Mouse (Mus musculus): Measurements from ENCODE around the gene Scgb1c1. TPM values are rescaled to one million over a fixed set of nuclear protein-coding genes. Genes with fewer than 3 reads are reported as not detected.
"Not testable (repeated sequence)": the region's sequence is repeated elsewhere in the genome, so short reads cannot be mapped to it uniquely, and the experiment has no call there.

Scgb1c1 gene
- polyA plus RNA-seq, 1 experiment from 2014 or later = not detected

DNA sequence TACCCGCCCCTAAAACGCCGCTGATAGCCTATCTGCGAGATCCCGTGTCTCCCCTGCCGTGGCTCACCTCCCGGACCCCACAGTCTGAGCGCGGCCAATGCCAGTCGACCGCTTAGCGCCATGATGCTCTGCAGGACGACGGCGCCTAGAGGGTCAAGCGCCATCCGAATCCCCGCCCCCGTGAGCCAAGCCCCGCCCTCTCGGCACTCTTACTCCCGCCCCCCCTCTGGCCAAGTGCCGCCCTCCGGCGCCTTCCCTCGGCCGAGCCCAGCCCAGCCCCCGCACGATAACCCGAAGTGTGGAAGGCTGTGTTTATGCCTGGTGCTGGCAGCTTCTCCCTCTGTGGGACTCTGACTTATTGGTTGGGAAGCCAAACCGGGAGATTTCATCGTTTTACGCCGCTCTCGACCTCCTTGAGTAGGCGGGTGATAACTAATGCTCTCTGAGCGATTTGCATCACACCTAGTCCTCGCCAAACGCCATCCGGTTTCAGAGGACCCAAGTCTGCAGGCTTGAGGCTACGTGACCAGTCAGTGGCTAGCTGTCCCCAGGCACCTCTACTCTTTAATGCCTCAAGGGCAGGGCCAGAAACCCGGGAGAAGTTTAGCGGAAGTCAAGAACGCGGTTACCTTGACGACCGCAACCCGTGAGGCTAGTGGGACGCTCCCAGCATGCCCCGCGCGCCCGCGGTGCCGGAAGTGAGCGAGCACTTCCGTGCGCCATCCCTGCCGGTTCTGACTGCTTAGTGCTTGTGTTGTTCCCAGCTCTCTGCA is 36.5 kb downstream of the Scgb1c1 start, which contains the start of the genes Psmd13 and Sirt3:
Gene Psmd13 (plus strand): TSS at position 273 of the 773 bp plus-strand sequence.
Gene Sirt3 (minus strand): TSS at position 614 of the 773 bp plus-strand sequence.
- peak within 1 kb of the TSS; percentile 95 for H3K4me3 ChIP-seq (ENCODE audit: low read depth, low read length)
- under 1% methylated on average over 58 of the region's 59 CpGs for WGBS
- peak within 1 kb of the TSS; percentile 87 for H3K27ac ChIP-seq (ENCODE audit: low read depth)
- H3K36me3 ChIP-seq (ENCODE audit: control insufficient read depth, insufficient read depth, low read length) = peaks cover 30% of the 10 kb centered on the region
- H3K4me1 ChIP-seq (replicated peaks; ENCODE audit: control insufficient read depth, insufficient read depth, low read length) = peaks cover 14% of the 10 kb centered on the region
- H3K9me3 ChIP-seq (ENCODE audit: control insufficient read depth, low read length) = no peaks in the 10 kb centered on the region
- no peaks in the 10 kb centered on the region for H3K27me3 ChIP-seq (replicated peaks; ENCODE audit: control insufficient read depth, insufficient read depth, low read length)
- DNase-seq (ENCODE audit: low spot score) = peak; percentile 97
- H3K4me2 ChIP-seq (ENCODE audit: low read length) = peak within 1 kb of the TSS; percentile 74
- peak; percentile 95 for ATAC-seq (replicated peaks; ENCODE audit: low FRiP score, low TSS enrichment, low read depth)
- H3K9ac ChIP-seq (ENCODE audit: low read length) = peak within 1 kb of the TSS; percentile 67

DNA sequence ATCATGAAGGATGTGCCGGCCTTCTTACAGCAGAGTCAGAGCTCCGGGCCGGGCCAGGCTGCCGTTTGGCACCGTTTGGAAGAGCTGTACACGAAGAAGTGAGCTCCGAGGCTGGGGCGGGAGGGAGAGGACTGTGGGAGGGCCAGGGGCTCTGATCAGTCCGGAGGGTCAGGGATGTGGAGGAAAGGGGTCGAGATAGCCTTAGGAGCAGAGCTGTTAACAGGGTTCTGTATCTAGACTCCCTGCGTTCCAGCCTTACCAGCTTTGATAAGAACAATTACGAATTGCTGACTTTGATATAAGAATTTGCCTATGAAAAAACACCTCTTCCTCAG is 37.1 kb downstream of the Scgb1c1 start:
- Histone ChIP-seq H3K36me3 (ENCODE audit: control insufficient read depth, insufficient read depth, low read length) (peaks cover 30% of the 10 kb centered on the region), H3K4me2 (ENCODE audit: low read length) (peak overlapping the region; percentile 74), H3K4me3 (ENCODE audit: low read depth, low read length) (peak overlapping the region; percentile 95), H3K27ac (ENCODE audit: low read depth) (peak overlapping the region; percentile 87), H3K9ac (ENCODE audit: low read length) (peak overlapping the region; percentile 67), H3K27me3 (replicated peaks; ENCODE audit: control insufficient read depth, insufficient read depth, low read length) (no peaks in the 10 kb centered on the region), H3K4me1 (replicated peaks; ENCODE audit: control insufficient read depth, insufficient read depth, low read length) (peaks cover 14% of the 10 kb centered on the region), H3K9me3 (ENCODE audit: control insufficient read depth, low read length) (no peaks in the 10 kb centered on the region)
- under 1% methylated on average over 12 of the region's 12 CpGs for WGBS
- ATAC-seq (replicated peaks; ENCODE audit: low FRiP score, low TSS enrichment, low read depth) = peak; percentile 40; the same call in 1 of the 2 replicates
- no peak for DNase-seq (ENCODE audit: low spot score)

DNA sequence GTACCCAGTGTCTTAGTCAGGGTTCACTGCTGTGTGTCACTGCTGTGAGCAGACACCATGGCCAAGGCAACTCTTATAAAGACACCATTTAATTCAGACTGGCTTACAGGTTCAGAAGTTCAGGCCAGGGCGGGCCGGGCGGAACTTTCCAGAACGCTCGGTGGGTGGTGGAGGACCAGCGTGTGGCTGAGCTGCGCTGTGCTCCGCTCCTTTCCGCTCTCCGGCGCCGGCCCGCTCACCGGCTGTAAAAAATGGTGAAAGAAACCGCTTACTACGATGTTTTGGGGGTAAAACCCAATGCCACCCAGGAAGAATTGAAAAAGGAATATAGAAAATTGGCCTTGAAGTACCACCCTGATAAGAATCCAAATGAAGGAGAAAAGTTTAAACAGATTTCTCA is 45.3 kb downstream of the Scgb1c1 start:
- H3K4me2 ChIP-seq (ENCODE audit: low read length); H3K27ac ChIP-seq (ENCODE audit: low read depth); H3K9me3 ChIP-seq (ENCODE audit: control insufficient read depth, low read length); H3K9ac ChIP-seq (ENCODE audit: low read length); DNase-seq (ENCODE audit: low spot score); ATAC-seq (replicated peaks; ENCODE audit: low FRiP score, low TSS enrichment, low read depth); H3K27me3 ChIP-seq (replicated peaks; ENCODE audit: control insufficient read depth, insufficient read depth, low read length); H3K4me1 ChIP-seq (replicated peaks; ENCODE audit: control insufficient read depth, insufficient read depth, low read length); H3K4me3 ChIP-seq (ENCODE audit: low read depth, low read length): not testable (repeated sequence)
- WGBS = 96% methylated on average over 16 of the region's 16 CpGs
- peaks cover 80% of the 10 kb centered on the region for H3K36me3 ChIP-seq (ENCODE audit: control insufficient read depth, insufficient read depth, low read length)

GRCm38 (mm10) chr7:140894031-140894430 is 48.7 kb downstream of the Scgb1c1 start:
- H3K9ac ChIP-seq (ENCODE audit: low read length) = no peak overlapping the region
- no peak for ATAC-seq (replicated peaks; ENCODE audit: low FRiP score, low TSS enrichment, low read depth)
- no peak for DNase-seq (ENCODE audit: low spot score)
- H3K9me3 ChIP-seq (ENCODE audit: control insufficient read depth, low read length) = no peaks in the 10 kb centered on the region
- no peak overlapping the region for H3K27ac ChIP-seq (ENCODE audit: low read depth)
- peaks cover 81% of the 10 kb centered on the region for H3K36me3 ChIP-seq (ENCODE audit: control insufficient read depth, insufficient read depth, low read length)
- 92% methylated on average over 7 of the region's 7 CpGs for WGBS
- H3K27me3 ChIP-seq (replicated peaks; ENCODE audit: control insufficient read depth, insufficient read depth, low read length) = no peaks in the 10 kb centered on the region
- no peaks in the 10 kb centered on the region for H3K4me1 ChIP-seq (replicated peaks; ENCODE audit: control insufficient read depth, insufficient read depth, low read length)
- no peak overlapping the region for H3K4me3 ChIP-seq (ENCODE audit: low read depth, low read length)
- H3K4me2 ChIP-seq (ENCODE audit: low read length) = no peak overlapping the region

DNA sequence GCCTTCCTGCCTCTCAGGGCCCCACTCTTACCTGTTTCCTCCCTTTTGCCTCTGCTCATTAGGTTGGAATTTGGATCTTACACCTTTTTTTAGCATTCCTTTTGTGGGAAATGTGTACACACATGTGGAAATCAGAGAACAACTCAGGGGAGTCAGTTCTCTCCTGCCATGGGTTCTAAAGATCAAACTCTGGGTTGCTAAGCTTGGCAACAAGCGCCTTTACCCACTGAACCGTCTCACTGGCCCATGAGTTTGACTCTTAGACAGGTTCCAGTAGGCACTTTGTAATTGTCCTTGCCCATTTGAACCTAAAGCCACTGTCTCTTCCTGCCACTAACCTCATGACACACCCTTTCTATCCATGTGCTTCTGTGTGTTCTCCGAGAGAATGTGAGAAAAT is 49.3 kb downstream of the Scgb1c1 start:
- Histone ChIP-seq H3K4me1 (replicated peaks; ENCODE audit: control insufficient read depth, insufficient read depth, low read length) (no peaks in the 10 kb centered on the region), H3K9ac (ENCODE audit: low read length) (no peak overlapping the region), H3K4me3 (ENCODE audit: low read depth, low read length) (no peak overlapping the region), H3K36me3 (ENCODE audit: control insufficient read depth, insufficient read depth, low read length) (peaks cover 81% of the 10 kb centered on the region), H3K4me2 (ENCODE audit: low read length) (no peak overlapping the region), H3K27ac (ENCODE audit: low read depth) (no peak overlapping the region), H3K27me3 (replicated peaks; ENCODE audit: control insufficient read depth, insufficient read depth, low read length) (no peaks in the 10 kb centered on the region), H3K9me3 (ENCODE audit: control insufficient read depth, low read length) (no peaks in the 10 kb centered on the region)
- WGBS = 92% methylated on average over 3 of the region's 3 CpGs
- DNase-seq (ENCODE audit: low spot score) (no peak), ATAC-seq (replicated peaks; ENCODE audit: low FRiP score, low TSS enrichment, low read depth) (no peak)

Other genes starting within 250 kb of the Scgb1c1 start
- not detected in 2 replicates for gene Olfr46, start 244.3 kb upstream of the Scgb1c1 start, polyA plus RNA-seq (2014; fragmentation: Nextera tagmentation; extraction: Ambion mirVana)
- not detected in 2 replicates for gene Olfr61, start 216.6 kb upstream of the Scgb1c1 start, polyA plus RNA-seq (2014; fragmentation: Nextera tagmentation; extraction: Ambion mirVana)
- not detected in 2 replicates for gene Olfr53, start 199.1 kb upstream of the Scgb1c1 start, polyA plus RNA-seq (2014; fragmentation: Nextera tagmentation; extraction: Ambion mirVana)
- gene Olfr539, start 185.6 kb upstream of the Scgb1c1 start, polyA plus RNA-seq (2014; fragmentation: Nextera tagmentation; extraction: Ambion mirVana) = not detected in 2 replicates
- not detected in 2 replicates for gene Olfr45, start 163.6 kb upstream of the Scgb1c1 start, polyA plus RNA-seq (2014; fragmentation: Nextera tagmentation; extraction: Ambion mirVana)
- gene Olfr541, start 148.3 kb upstream of the Scgb1c1 start, polyA plus RNA-seq (2014; fragmentation: Nextera tagmentation; extraction: Ambion mirVana) = not detected in 2 replicates
- gene Cyp2e1, start 81.8 kb upstream of the Scgb1c1 start, polyA plus RNA-seq (2014; fragmentation: Nextera tagmentation; extraction: Ambion mirVana) = not detected in 2 replicates
- gene Syce1, start 57.7 kb upstream of the Scgb1c1 start, polyA plus RNA-seq (2014; fragmentation: Nextera tagmentation; extraction: Ambion mirVana) = 0.30 and 0.45 TPM in 2 replicates
- 2.8 and 3.0 TPM in 2 replicates for gene Zfp941, start 23.4 kb upstream of the Scgb1c1 start, polyA plus RNA-seq (2014; fragmentation: Nextera tagmentation; extraction: Ambion mirVana)
- 1.3 and 3.2 TPM in 2 replicates for gene Urah, start 10.5 kb upstream of the Scgb1c1 start, polyA plus RNA-seq (2014; fragmentation: Nextera tagmentation; extraction: Ambion mirVana)
- gene Odf3, start 2.3 kb downstream of the Scgb1c1 start, polyA plus RNA-seq (2014; fragmentation: Nextera tagmentation; extraction: Ambion mirVana) = not detected in 2 replicates
- not detected in 2 replicates for gene Gm45785, start 10.8 kb downstream of the Scgb1c1 start, polyA plus RNA-seq (2014; fragmentation: Nextera tagmentation; extraction: Ambion mirVana)
- gene Ric8a, start 11.4 kb downstream of the Scgb1c1 start, polyA plus RNA-seq (2014; fragmentation: Nextera tagmentation; extraction: Ambion mirVana) = 64.9 and 82.6 TPM in 2 replicates
- 42.3 and 43.7 TPM in 2 replicates for gene Bet1l, start 12.0 kb downstream of the Scgb1c1 start, polyA plus RNA-seq (2014; fragmentation: Nextera tagmentation; extraction: Ambion mirVana)
- gene Psmd13, start 36.4 kb downstream of the Scgb1c1 start, polyA plus RNA-seq (2014; fragmentation: Nextera tagmentation; extraction: Ambion mirVana) = 151 and 154 TPM in 2 replicates
- gene Sirt3, start 36.8 kb downstream of the Scgb1c1 start, polyA plus RNA-seq (2014; fragmentation: Nextera tagmentation; extraction: Ambion mirVana) = 24.7 and 25.3 TPM in 2 replicates
- 0.62 and 0.83 TPM in 2 replicates for gene Cox8b, start 54.9 kb downstream of the Scgb1c1 start, polyA plus RNA-seq (2014; fragmentation: Nextera tagmentation; extraction: Ambion mirVana)
- 12.5 and 18.4 TPM in 2 replicates for gene Nlrp6, start 75.4 kb downstream of the Scgb1c1 start, polyA plus RNA-seq (2014; fragmentation: Nextera tagmentation; extraction: Ambion mirVana)
- 26.9 and 29.2 TPM in 2 replicates for gene Pgghg, start 95.8 kb downstream of the Scgb1c1 start, polyA plus RNA-seq (2014; fragmentation: Nextera tagmentation; extraction: Ambion mirVana)
- gene Ifitm5, start 104.7 kb downstream of the Scgb1c1 start, polyA plus RNA-seq (2014; fragmentation: Nextera tagmentation; extraction: Ambion mirVana) = 0.94 and 2.3 TPM in 2 replicates
- 0.81 TPM in 1 of 2 replicates, not detected in the other for gene Gm45717, start 110.4 kb downstream of the Scgb1c1 start, polyA plus RNA-seq (2014; fragmentation: Nextera tagmentation; extraction: Ambion mirVana)
- 1,598 and 1,676 TPM in 2 replicates for gene Ifitm2, start 110.4 kb downstream of the Scgb1c1 start, polyA plus RNA-seq (2014; fragmentation: Nextera tagmentation; extraction: Ambion mirVana)
- gene Ifitm1, start 121.7 kb downstream of the Scgb1c1 start, polyA plus RNA-seq (2014; fragmentation: Nextera tagmentation; extraction: Ambion mirVana) = 198 and 221 TPM in 2 replicates
- gene Ifitm3, start 165.2 kb downstream of the Scgb1c1 start, polyA plus RNA-seq (2014; fragmentation: Nextera tagmentation; extraction: Ambion mirVana) = 295 and 303 TPM in 2 replicates
- 0.78 and 1.2 TPM in 2 replicates for gene Ifitm6, start 172.4 kb downstream of the Scgb1c1 start, polyA plus RNA-seq (2014; fragmentation: Nextera tagmentation; extraction: Ambion mirVana)
- gene Gm17387, start 183.6 kb downstream of the Scgb1c1 start, polyA plus RNA-seq (2014; fragmentation: Nextera tagmentation; extraction: Ambion mirVana) = not detected in 2 replicates
- 9.2 and 13.6 TPM in 2 replicates for gene B4galnt4, start 215.6 kb downstream of the Scgb1c1 start, polyA plus RNA-seq (2014; fragmentation: Nextera tagmentation; extraction: Ambion mirVana)
- gene Pkp3, start 232.7 kb downstream of the Scgb1c1 start, polyA plus RNA-seq (2014; fragmentation: Nextera tagmentation; extraction: Ambion mirVana) = 11.6 and 14.7 TPM in 2 replicates

Data from intestine, embryonic 14.5 days (tissue).